Mouse (Mus musculus) cortical plate, adult 2 months (tissue): Measurements from ENCODE around the gene Rundc1.

ENCODE experiments used
- CTCF ChIP-seq: fragments of 200-500 bp; IDR thresholded peaks from 2 replicates; pipeline ENCODE4 v1.5.1; 2011; ENCODE audit warnings: mild to moderate bottlenecking, control low read depth, low read length; ENCODE audit not compliant: insufficient read depth; ENCODE audit errors: extremely low read depth
- POLR2A ChIP-seq: fragments of 200-500 bp; IDR thresholded peaks from 2 replicates; pipeline ENCODE4 v1.6.1; 2011; ENCODE audit warnings: mild to moderate bottlenecking, low read length, control low read depth; ENCODE audit not compliant: insufficient read depth; ENCODE audit errors: extremely low read depth

GRCm38 (mm10) chr11:101424105-101424851 lies 607 bp upstream of the Rundc1 start, which contains the start of gene Gm27029:
- TF ChIP-seq CTCF (no peak), POLR2A (no peak)
